Mouse (Mus musculus) cerebellum, postnatal 4 days (tissue): ENCODE measurements around the gene Fstl4.
"Not testable (repeated sequence)": the region's sequence is repeated elsewhere in the genome, so short reads cannot be mapped to it uniquely, and the experiment has no call there.

ENCODE experiments used
- DNase-seq, 2 experiments: peaks; one replicate each; pipeline ENCODE4 v3.0.0; 2022; ENCODE audit warnings: low spot score in 2 of 2, mixed read lengths in 1 of 2

Fstl4 gene

DNA sequence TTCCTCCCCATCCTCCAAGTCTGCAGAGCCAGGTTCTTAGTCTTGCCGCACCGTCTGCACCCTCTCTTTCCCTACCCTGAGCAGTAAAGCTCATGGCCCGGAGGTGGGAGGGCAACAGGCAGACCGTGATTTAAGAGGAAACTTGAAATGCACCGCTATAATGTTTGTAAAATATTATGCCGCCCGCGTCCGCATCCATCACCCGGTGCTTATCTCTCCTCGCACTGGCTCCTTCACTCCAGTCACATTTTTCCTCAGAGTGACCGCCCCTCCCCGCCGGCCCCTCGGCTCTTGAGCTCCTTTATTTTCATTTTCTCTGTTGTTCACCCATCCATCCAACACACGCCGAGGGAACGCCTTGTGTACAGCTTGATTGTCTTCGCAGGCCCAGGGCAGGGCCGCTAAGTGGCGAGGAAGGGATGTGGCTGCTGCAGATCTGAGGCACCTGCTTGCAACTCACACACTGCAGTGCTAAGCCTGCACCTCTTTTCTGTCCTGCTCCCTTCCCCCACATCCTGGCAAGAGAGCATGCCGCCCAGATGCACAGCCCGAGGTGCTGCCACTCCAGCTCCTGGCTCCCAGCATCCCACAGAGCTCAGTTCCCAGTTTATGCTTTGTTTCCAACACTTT is 368.1 kb downstream of the Fstl4 start:
- DNase-seq = no peak

DNA sequence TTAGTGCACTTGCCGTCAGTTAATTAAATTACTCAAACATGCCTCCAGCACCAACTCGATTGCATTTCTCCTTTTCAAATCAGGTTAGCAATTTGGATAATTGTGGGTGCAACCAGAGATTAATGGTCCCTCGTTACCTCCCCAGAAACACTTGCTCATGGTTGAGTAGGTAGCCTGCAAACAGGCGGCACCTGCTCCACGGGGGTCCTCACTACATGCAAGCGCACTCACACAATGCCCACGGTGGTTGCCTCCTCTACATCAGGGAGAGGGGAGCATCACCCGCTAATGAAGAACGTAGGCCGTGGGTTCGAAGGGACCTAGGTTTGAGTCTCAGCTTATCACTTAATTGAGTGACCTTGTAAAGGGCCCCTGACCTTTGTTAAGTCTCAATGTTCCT is 371.9 kb downstream of the Fstl4 start:
- no peak for DNase-seq

DNA sequence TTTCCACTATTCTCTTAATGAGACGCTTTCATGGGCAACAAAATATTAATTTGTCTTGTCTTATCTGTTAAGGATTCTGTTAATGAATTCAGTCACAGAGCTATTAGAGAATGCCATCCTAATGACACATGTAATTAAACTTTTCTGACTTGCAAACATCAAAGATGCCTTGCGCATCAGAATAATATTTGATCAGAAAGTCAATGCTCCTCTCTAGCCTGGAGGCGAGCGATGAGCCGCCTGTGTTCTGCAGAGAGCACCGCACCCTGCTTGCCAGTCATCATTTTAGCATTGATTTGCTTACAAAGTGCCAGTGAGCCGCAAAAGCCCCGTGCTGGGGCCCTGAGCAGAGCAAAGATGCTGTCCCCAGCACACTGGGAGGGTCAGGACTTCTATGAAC is 372.9 kb downstream of the Fstl4 start:
- DNase-seq = no peak

DNA sequence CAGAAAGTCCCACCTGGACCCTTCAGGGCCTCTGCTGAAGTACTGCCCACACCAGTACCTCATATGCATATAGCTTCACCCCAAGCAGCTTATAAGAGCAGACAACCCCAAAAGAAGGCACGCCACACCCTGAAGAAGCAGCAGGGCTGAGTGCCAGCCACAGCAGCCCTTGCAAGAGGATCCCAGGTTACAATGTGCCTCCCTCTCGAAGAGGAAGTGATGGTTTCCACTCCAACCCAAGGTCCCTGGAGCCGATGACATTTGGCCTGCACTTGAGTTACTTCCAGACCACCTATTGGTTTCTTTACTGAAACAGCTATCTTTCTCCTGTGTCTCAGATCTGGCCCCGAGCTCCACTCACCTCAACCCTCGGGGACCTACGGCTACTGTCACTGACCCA is 373.8 kb downstream of the Fstl4 start:
- DNase-seq = no peak

DNA sequence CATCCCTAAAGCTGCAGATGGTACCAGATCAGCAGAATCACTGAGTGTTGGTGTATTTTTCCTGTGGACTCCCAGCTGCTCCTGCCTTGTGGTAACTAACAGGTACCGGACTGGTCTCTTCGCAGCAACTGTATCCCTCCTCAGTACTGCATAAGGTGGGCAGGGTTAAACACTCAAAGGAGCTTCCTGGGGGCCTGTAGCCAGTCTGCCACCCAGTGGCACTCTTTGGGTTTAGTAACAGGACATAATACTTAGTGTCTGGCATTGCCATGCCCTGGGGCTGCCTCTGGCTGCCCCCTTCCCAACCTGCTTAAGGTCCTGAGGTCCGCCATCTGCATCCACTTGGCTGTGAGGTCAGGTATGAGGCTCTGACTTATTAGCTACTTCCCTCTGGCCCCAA is 375.2 kb downstream of the Fstl4 start:
- no peak for DNase-seq

DNA sequence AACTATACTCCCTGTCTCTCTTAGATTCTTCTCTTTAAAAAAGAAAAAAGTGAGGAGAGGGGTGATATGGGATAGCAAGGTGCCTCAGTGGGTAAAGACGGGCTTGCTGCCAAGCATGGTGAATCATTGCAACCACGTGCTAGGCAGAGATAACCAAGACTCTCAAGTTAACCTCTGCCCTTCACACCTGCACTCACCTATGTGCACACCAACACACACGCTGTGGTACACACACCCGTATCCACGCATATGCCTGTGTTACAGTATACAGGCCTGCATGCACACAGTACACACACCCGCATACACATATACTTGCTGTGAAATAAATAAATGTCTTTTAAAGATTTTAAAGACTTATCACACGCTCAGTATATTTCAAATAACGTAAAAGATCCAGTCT is 375.8 kb downstream of the Fstl4 start:
- no peak for DNase-seq

DNA sequence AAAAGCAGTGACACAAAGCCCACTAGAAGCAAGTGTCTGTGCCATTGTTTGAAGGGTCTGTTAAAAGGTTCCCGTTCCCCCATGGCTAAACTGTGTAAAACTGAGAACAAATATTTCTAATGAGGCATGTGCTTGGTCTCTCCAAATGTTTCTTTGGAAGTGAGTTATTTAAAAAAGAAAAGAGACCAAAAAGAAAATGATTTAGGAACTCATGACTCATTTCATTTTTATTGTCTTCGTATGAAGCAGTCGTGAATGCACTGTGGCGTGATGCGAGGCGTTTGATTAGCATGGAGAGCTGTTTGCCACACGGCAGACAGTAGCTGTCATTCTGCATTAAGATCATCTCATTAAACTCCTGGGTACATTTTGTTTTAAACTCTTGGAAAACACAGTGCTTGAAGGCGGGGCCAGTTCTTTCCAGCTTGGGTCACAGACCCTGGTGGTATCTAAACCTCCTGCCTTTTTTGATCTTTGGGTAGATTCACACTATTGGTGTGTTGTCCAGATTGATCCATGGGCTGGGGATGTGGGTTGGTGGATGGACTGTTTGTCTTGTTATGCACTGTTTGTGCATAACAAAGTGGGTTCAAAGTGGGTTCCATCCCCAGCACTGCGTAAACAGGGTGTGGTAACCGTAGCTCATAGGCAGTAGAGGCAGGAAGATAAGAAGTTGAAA is 376.4 kb downstream of the Fstl4 start:
- DNase-seq = no peak

DNA sequence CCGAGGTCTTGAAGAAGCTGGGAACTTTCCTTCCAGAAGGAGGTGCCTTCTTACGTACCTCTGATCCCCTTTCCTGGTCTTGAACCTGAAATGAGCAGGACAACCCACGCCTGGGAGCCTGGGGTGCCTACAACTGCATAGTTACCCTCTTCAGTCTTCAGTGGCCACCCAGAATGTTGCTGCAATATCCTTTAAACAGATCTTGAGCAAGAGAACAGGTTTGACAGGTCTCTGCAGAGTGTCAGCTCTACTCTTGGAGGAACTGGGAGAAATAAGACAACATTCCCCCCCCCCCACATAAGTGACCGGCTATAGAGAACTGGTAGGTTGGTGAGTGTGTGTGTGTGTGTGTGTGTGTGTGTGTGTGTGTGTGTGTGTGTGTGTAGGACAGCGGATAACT is 379.1 kb downstream of the Fstl4 start:
- no peak for DNase-seq

DNA sequence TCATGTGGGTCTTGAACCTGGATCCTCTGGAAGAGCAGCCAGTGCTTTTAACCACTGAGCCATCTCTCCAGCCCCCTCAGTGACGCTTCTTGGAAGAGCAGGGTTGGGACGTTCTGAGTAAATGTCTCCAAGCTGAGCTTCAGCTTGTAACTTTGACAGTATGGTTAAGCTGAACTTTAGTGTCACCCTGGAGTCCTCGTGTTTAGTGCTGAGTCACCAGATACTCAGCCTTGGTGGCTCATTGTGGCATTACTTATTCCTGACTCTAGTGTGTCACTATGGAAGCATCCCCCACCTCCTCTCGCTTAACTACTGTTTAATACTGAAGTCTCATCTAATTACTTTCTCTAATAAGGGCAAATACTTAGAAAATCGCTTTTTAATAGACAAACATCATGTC is 380.1 kb downstream of the Fstl4 start:
- no peak for DNase-seq

DNA sequence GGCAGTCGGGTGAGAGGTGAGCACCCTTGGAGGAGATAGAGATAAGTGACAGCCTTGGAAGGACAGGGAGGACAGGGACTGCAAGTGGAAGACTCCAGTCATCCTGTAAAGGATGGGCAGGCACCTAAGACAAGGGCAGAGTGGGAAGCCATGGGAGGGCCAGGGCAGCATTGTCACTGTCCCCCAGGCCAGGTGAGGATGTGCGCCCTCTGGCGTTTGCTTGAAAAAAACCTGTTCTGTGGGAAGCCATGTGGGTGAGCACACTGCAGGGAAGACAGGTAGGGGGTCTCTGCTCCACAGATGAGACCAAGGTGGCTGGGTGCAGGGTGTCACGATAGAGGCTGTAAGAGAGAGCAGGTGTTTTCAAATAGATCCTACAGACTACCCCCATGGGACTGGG is 381.9 kb downstream of the Fstl4 start:
- DNase-seq = peak in 1 of 2 experiments; percentile 46

DNA sequence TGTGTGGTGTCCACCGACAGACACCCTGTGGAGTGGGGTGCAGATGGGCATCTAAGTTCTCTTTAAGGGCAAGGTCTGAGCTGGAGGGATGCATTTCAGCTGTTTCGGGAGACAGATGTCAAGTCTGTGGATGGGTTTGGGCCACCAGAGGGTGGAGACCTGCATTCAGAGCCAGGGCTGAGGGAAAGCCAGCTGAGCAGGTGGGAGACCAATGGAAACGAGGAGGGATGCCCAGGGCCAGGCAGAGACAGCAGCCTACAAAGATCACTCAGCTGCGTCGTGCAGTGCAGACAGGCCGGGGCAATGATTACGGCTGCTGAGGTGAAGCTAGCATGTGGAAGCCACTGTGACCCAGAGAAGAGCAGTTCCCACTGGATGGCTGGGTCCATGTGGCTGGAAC is 392.0 kb downstream of the Fstl4 start:
- peak in 1 of 2 experiments; percentile 16 for DNase-seq

DNA sequence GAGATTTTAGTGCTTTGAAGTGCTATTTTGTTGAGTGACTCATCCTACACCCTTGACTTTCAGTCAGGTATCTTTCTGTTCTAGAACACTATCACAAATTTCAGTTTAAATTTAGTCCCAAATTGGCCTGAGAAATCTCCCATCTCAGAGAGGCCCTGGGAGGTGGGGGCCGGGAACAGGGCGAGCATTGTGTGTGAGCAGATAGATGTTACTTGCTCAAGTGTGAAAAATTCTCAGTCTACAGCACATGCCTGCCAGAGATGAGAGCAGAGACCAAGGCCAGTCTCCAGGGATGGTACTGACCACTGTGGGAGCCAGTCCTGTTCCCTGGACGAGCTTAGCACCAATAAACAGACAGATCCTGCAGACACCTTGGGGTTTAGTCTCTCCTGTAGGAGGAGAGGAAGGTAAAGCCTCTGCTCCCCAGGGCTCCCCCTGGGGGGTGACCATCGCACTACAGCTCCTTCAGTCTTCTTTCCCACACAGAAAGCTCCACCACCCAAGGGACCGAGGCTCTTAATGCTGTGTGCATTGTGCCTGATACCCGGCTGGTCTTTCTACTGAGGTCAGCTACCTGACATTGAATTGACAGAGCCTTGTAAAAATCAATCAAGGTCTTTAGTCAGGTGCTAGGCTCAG is 393.3 kb downstream of the Fstl4 start:
- no peak for DNase-seq

DNA sequence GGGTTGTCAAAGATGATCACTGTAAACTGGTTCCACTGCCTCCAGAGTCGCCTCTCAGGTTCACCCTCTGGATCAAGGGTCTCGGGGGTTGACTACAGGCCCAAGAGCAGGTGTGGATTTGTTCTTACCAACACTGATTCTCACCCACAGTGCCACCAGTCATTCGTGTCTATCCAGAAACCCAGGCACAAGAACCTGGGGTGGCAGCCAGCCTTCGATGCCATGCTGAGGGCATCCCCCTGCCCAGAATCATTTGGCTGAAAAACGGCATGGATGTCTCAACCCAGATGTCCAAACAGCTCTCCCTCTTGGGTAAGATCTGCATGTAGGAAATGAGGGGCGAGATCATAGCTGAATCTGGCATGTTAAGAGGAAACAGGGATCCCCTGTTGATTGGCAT is 398.0 kb downstream of the Fstl4 start:
- no peak for DNase-seq

DNA sequence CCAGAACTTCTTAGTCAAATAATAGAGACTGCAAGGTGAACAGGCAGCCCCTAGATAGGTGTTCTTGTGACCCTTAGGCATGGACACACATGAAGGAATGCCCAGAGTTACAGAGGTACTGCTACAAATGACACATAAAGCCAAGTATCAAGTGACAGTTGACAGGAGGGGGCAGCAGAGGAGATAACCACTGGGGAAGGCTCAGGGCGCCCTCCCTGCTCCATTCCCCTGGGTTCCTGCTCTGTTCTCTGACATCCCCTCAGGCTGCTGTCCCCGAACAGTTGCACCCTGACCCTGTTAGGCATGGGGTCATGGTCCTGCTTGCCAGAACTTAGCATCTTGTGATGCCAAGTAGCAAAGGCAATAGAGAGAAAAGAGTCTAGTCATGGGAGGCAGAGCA is 402.0 kb downstream of the Fstl4 start:
- DNase-seq = no peak

DNA sequence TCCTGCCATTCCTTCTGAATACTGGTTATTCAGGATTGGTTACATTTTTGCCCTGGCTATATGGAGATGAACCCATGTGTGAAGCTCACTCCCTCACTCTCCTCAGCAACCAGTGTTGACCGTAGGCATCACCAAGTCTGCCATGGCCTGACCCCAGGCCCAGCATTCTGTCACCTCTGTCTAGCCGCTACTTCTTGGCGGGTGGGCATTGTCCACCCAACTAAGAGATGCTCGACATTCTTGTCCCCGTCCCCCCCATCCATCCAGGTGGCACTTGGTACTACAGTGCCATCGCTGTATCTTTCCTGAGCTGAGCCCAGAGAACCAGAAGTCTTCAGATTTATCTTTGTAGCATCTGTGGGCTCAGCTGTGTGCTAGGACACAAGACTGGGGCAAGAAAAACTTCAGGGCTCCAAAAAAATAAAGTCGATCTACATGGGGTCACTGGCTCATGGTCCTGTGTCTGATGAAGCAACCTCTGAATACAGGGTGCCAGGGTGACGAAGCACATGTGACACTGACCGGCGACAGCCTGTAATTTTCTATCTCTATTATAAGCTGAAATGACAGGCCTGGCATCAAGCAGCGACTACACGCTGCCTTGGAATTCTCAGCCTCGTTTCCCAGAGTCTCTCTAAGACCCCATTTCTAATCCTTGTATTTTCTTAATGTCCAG is 417.9 kb downstream of the Fstl4 start:
- no peak for DNase-seq

DNA sequence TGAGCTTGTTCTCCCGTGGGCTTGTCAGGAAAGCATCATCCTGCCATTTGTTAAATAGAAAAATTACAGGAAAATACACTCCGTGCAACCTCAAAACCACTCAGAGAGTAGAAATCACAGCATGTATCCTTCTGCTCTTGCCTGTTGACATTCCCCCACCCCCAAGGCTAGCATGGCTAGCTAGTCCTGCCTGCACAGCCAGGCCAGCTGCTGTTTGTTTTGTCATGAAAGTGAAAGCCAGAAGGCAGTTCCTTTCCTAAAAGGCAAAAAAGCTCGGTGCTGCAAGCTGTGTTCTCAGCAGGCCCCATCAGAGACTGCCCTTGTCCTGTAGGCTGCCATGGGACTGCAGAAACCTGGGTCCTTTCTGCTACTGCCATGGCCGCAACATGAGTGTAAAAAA is 418.4 kb downstream of the Fstl4 start:
- peak in 1 of 2 experiments; percentile 17 for DNase-seq

DNA sequence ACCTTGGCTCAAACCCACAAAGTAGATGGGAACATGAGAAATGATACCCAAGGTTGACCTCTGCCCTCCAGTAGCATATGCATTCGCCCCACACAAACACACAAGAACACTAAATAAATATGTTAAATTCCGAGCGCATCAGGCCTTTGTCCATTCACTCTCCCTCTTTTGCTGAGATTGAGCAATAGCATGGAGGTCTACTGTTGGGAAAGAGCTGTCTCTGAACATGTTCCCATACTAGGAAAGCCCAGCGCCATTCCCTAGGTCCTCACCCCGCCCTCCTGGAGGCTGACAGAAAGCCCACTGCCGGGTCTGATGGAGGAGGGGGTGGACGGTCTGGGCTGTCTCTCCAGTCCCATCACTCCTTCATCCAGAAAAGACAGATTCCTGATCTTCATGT is 419.6 kb downstream of the Fstl4 start:
- DNase-seq = no peak

DNA sequence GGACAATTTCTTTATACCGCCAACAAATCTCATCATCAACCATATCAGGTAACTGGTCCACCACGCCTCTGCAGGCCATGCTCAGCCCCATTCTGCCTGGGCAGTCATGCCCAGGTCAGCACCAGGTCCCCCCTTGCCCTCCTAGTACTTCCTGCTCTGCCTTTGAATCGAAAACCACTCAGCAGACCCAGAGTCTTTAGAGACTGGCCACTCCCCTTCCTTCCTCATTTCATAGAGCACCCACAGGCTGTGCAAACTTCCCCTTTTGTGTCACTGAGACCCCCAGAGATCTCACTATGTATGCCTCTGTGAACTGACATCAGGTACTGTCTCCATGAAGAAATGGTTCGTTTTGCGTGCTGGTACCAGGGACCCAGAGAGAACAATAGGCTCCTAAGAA is 420.3 kb downstream of the Fstl4 start:
- DNase-seq = no peak

DNA sequence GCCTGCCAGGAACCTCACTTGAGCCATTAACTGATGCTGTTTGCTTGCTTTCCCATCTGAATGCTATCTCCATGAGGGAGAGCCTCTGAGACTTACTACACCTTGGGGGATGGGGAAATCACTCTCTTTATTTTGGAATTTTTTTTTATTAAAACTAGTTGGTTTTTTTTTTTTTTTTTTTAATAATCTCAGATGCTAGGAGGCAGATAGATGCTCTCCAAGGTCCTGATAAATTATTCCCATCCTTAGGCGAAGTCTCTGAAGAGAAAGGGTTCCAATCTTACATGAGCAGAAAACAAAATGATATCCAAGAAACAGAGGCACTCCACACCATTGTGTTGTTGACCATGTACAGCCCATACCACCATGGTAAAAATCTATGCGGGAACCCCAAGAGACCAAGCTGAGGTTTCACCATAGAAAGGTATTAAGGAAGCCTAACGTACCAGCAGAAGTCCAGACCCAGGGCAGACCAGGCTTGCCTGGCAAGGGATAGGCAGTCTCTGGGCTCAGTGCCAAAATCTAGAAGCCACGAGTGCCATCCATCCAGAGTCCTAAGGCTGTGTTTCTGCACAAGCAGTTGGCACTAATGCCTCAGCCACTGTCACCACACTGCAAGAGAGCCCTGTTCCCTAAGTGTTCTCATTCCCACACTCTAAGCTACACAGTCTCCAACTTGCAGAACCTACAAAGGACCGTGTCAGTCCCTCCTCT is 423.1 kb downstream of the Fstl4 start:
- DNase-seq = peak in 1 of 2 experiments; percentile 38

DNA sequence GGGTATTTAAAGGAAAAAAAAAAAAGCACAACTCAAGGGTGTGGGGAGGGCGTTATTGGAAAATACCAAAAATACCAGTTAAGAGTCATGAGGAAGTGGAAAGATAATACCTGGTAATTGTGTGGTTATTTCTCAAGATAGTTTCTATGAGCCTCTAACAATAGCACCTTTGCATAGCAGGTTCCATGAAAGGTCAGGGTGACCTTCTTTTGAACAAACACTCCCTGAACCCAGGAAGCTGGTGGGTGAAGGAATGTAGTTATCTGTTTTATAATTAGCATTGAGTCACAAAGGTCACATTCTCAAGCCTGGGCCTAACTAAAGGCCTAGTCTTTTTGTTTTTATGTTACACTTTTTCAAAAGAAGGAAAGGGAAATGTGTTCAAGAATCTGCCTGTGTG is 432.1 kb downstream of the Fstl4 start:
- DNase-seq = not testable (repeated sequence)

DNA sequence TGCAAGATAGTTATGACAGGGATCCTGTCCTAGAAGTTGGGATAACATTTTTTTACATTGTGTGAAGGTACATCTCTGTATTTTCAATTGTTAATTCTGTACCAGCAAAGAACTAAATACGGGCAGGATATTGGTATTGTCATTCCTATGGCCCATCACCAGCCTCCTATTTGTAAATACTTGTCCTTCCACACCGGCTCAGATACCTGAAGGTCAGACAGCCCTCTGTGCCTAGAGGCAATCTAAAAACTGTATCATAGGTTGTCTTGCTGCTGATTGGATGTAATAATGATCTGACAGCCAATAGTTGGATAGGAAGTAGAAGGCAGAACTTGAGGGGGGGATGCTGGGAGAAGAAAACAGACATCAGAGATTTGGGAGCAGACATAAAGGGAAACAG is 432.7 kb downstream of the Fstl4 start:
- no peak for DNase-seq
